Mouse (Mus musculus): ENCODE measurements at regions not wholly inside any gene's neighbourhood (a gene's known extent, or its start where the extent isn't known, plus 50 kb on each side); places are given as distances from the start of the nearest gene placed in this dataset.

DNA sequence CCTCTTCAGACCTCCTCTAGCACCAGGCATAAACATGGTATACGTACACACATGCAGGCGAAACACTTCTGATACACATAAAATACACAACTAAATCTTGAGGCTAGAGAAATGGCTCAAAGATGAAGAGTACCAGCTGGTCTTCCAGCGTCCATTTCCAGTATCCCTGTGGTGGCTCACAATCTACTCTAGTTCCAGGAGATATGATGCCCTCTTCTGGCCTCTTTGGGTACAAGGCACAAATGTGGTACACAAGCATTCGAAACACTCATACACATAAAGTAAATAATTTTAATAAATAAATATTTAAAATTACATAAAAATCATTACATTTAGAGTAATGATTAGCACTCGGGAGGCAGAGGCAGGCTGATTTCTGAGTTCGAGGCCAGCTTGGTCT is 50.7 kb upstream of the Rabgap1l start:
- POLR2A ChIA-PET, result interaction anchor here in 1 of 4 experiments (0.6 kb wide), 1 partner anchor 97 kb away, joined by 3 read pairs; no protein-coding TSS in a partner anchor
- CTCF ChIA-PET, result interaction anchor here in 2 of 4 experiments (0.6 to 2.4 kb wide), 12 partner anchors 11 to 437 kb away, joined by 3 to 10 read pairs (median 4); partner anchors contain the start of genes Rabgap1l (in 1 of the 2) and Rc3h1 (in 1 of the 2)

DNA sequence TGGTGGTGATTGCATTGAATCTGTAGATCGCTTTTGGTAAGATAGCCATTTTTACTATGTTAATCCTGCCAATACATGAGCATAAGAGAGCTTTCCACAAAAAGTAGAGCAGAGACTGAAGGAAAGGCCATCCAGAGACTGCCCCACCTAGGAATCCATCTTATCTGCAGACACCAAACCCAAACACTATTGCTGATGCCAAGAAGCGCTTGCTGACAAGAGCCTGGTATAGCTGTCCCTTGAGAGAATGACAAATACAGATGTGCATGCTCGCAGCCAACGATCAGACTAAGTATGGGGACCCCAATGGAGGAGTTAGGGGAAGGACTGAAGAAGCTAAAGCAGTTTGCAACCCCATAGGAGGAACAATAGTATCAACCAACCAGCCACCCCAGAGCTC is 51.7 kb upstream of the Rabgap1l start:
- POLR2A ChIA-PET, result interaction anchor here in 2 of 4 experiments (0.7 to 0.8 kb wide), 2 partner anchors 132 to 324 kb away, joined by 3 to 4 read pairs; no protein-coding TSS in a partner anchor
- CTCF ChIA-PET, result interaction anchor here in 2 of 4 experiments (0.7 to 2.4 kb wide), 3 partner anchors 86 to 447 kb away, joined by 3 to 10 read pairs (median 8); no protein-coding TSS in a partner anchor

DNA sequence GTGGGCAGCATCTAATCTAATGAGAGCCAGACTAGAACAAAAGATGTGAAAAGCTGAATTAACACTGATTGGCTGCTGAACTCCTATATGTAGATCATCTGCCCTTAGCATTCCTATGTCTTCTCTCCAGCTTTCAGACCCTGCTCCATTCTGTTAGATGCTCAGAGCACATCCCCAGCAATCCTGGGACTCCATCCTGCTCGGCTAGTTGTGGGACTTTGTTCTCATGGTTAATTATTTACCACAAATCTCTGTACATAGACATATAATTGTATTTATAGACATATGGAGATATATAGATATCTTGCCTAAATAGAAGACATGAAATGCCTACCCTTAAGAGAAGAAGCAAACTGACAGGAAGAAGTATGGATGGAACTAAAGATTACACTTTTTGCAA is 55.5 kb upstream of the Rc3h1 start:
- ChIA-PET POLR2A (interaction anchor here in 1 of 4 experiments (1.6 kb wide), 1 partner anchor 55 kb away, joined by 4 read pairs; the partner anchor contains the start of gene Rc3h1), CTCF (interaction anchor here in 2 of 4 experiments (0.6 to 0.9 kb wide), 2 partner anchors 71 to 83 kb away, joined by 4 read pairs; no protein-coding TSS in a partner anchor)

DNA sequence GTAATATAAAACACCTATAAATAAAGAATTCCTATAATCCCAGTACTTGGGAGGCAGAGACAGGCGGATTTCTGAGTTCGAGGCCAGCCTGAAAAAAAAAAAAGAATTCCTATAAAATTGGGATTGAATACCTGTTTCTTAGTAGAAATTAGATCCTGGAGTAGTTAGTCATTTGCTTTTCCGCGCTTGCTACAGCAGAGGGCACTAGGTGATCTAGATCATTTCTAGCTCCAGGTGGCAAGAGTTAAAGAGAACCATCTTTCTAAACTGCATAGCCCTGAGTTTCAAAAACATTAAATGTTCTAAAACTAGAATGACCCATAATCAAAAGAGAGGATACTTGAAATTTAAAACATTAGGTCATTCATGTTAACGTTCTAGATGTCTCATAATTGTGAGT is 51.8 kb upstream of the Rc3h1 start:
- CTCF ChIA-PET, result interaction anchor here in 3 of 4 experiments (0.7 to 1.8 kb wide), 7 partner anchors 9 to 341 kb away, joined by 3 to 8 read pairs (median 4); no protein-coding TSS in a partner anchor
- POLR2A ChIA-PET, result interaction anchor here in 1 of 4 experiments (0.9 kb wide), 1 partner anchor 27 kb away, joined by 3 read pairs; no protein-coding TSS in a partner anchor

DNA sequence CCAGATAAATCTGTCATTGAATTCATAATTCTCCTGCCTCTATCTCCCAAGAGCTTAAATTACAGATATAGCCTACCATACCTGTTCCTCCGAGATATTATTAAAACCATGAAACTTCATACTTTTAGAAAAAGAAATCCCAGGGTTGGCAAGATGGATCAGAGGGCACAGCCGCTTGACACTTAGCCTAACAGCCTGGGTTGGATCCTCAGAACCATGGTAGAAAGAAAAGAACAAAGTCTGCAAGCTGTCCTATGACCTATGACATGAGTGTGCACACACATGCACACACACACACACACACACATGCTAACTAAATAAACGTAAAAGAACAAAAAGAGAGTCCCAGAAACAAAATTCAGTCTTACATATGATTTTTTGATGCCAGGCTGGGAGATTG is 50.8 kb upstream of the Rc3h1 start:
- ChIA-PET CTCF (interaction anchor here in 3 of 4 experiments (0.5 to 1.8 kb wide), 6 partner anchors 8 to 413 kb away, joined by 3 to 9 read pairs (median 4); partner anchors contain the start of gene Serpinc1 (in 1 of the 3)), POLR2A (interaction anchor here in 1 of 4 experiments (0.9 kb wide), 1 partner anchor 26 kb away, joined by 3 read pairs; no protein-coding TSS in a partner anchor)

DNA sequence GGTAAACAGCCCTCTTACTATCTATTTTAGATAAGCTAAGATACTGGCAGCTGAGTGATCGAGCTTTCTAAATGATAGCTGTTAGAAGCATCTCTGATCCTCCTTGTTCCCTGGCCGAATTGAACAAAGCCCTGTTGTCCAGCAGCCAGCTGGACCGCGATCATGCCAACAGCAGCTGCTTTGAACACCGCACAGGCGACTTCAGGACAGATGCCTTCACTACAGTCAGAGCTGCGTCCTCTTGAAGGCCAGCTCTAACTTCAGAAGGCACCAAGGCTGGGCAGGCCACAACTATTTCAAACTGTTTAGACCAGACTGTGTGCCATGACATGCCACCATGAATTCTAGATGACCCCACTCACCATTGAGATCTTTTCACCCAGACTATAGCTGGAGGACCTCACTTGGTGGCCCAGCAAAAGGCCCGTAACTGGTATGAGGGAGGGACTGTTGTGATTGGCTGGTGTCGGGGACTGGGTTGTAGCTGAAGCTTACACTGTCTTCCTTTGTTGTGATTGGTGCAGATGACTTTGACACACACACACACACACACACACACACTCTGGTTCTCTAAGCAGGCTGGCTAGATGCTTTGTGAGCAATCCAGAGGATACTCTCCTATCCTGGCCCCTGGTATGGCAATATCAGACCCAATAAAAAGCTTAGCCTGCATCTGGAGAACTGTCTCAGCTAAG is 50.1 kb upstream of the Rc3h1 start:
- ChIA-PET POLR2A (interaction anchor here in 1 of 4 experiments (1.3 kb wide), 1 partner anchor 179 kb away, joined by 3 read pairs; the partner anchor contains the start of gene Zbtb37), CTCF (interaction anchor here in 1 of 4 experiments (0.7 to 1.1 kb wide), 2 partner anchors 122 to 618 kb away, joined by 3 to 9 read pairs; partner anchors contain the start of gene Serpinc1)

All from embryonic stem cell, embryonic (primary cell).